Mouse (Mus musculus) cortical plate, adult 2 months (tissue): Measurements from ENCODE around the gene Dok5. TPM values are rescaled to one million over a fixed set of nuclear protein-coding genes. Genes with fewer than 3 reads are reported as not detected.

Source experiments
- H3K27ac ChIP-seq: fragments of 200-500 bp; 2 replicates; pipeline ENCODE4 v1.5.1; 2012; ENCODE audit warnings: low read length, control low read depth, inconsistent platforms; ENCODE audit not compliant: insufficient read depth
- H3K4me1 ChIP-seq: fragments of 200-500 bp; 2 replicates; pipeline ENCODE4 v1.6.1; 2011; ENCODE audit warnings: low read length; ENCODE audit not compliant: control insufficient read depth, insufficient read depth
- H3K4me3 ChIP-seq: fragments of 200-500 bp; 2 replicates; pipeline ENCODE4 v1.5.1; 2011; ENCODE audit warnings: mild to moderate bottlenecking, low read length, control low read depth; ENCODE audit not compliant: insufficient read depth
- CTCF ChIP-seq: fragments of 200-500 bp; IDR thresholded peaks from 2 replicates; pipeline ENCODE4 v1.5.1; 2011; ENCODE audit warnings: mild to moderate bottlenecking, control low read depth, low read length; ENCODE audit not compliant: insufficient read depth; ENCODE audit errors: extremely low read depth
- POLR2A ChIP-seq: fragments of 200-500 bp; IDR thresholded peaks from 2 replicates; pipeline ENCODE4 v1.6.1; 2011; ENCODE audit warnings: mild to moderate bottlenecking, low read length, control low read depth; ENCODE audit not compliant: insufficient read depth; ENCODE audit errors: extremely low read depth
- polyA plus RNA-seq: library from polyadenylated mRNA; depleted of rRNA; stranded (reverse); fragments of >200 nt; gene quantifications from 2 replicates; pipeline ENCODE4 v1.2.3, GENCODE M21; 2012

Dok5 gene
- polyA plus RNA-seq, 1 experiment, result 32.9 TPM

DNA sequence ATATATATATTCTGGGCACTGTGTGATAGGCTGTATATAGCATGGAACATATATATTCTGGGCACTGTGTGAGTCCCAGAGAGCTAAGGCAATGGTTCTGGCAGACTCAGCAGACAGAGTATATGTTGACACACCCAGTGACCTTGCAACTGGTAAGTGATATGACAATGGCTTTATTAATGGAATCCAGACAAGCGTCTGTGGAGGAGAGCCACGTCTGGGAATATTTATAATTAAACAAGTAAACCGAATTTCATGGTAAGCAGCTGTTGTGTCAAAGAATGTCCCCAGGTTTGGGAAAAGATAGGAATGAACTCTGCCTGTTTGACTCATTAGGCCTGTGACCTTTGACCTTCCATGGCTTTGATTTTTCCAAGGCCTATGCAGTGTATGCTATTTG, 2.8 kb downstream of the Dok5 start:
- Histone ChIP-seq H3K4me3 (no peak overlapping the region; the same call in 1 of the 2 replicates), H3K4me1 (peaks cover 14% of the 10 kb centered on the region), H3K27ac (no peak overlapping the region)
- TF ChIP-seq CTCF (no peak), POLR2A (no peak)

DNA sequence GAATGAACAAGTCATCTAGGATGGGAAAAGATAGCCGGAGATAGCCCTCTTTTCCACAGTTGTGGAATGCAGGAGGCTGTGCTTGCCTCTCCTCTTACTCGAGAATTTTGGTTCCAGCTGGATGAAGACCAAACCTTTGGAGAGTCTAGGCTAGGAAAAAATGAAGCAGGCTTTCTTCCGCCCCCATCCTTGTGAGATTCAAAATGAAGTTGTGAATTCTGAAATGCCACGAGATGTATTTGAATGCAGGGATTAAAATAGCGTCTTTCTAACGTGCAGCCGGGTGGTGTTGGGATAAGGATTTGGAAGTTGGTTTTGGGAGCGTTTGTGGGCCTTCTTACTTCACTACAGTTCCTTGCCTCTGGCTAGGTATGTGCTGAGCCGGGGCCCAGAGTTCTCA, 6.8 kb downstream of the Dok5 start:
- Histone ChIP-seq H3K4me3 (no peak overlapping the region), H3K4me1 (peaks cover 8% of the 10 kb centered on the region), H3K27ac (no peak overlapping the region)
- no peak for TF ChIP-seq CTCF
- TF ChIP-seq POLR2A, result no peak

DNA sequence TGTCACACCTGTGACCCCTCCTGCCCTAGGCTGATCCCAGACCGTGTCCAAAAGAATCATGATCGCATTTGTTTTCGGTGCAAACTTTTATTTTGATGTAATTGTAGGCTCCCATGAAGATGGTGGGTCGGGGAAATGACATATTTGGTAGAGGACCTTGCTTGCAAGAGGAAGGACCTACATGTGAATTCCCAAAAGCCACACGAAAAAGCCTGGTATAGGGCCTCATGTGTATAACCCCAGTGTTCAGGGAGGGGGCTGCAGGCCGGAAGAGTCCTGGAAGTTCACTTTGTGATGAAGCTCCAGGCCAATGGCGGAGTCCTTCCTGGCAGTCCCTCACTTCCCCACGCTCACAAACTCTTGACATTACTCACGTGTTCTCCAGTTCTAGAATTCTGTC, 7.3 kb downstream of the Dok5 start:
- TF ChIP-seq POLR2A (no peak), CTCF (no peak)
- Histone ChIP-seq H3K4me1 (peaks cover 8% of the 10 kb centered on the region), H3K27ac (no peak overlapping the region), H3K4me3 (no peak overlapping the region)

DNA sequence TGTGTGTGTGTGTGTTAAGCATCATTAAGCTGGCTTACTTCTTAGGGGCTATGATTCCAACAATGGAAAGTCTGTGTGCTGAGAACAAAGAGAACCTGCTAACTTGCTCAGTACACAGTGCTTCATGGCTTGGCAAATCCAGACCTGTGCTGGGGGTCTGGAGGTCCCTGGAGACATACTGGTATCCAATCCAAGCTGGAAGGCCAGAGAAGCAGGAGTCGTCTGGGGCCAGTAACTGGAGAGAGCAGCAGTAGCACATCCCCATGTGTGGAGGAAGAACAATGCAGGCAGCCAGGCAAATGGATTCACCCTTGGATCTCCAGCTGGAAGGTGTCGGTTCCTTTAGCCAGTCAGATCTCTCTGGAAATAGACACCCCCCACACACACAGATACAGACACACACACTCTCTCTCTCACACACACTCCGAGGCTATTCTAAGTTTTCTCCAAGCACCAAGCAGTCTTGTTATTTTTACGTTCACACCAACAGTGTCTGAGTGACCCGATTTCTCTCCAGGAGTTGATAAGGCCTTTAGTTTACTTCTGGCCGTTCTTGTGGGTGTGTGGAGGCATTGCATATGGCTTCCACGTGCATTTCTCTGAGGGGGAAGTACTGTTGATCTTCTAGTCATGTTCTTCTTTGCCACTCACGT, 8.2 kb downstream of the Dok5 start:
- peaks cover 8% of the 10 kb centered on the region for H3K4me1 ChIP-seq
- H3K27ac ChIP-seq, result no peak overlapping the region
- no peak for TF ChIP-seq POLR2A
- TF ChIP-seq CTCF, result no peak
- no peak overlapping the region for H3K4me3 ChIP-seq

DNA sequence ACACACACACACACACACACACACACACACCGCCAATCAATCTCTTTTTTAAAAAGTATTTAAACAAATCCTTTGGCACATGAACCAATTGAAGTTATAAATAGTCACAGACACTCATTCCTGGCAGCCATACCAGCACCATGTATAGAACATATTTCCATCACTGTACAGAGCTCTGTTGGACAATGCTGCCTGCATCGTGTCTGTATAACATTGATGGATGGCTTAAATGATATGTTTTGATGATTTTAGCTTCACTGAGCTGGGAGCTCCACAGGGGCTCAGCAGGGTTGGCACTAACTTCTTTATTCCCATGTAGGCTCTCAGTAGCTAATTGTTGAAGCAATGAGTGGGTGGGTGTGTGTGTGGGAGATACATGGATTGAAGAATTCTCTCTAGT, 11.9 kb downstream of the Dok5 start:
- Histone ChIP-seq H3K4me1 (peaks cover 7% of the 10 kb centered on the region), H3K4me3 (no peak overlapping the region), H3K27ac (no peak overlapping the region)
- no peak for TF ChIP-seq POLR2A
- no peak for TF ChIP-seq CTCF

DNA sequence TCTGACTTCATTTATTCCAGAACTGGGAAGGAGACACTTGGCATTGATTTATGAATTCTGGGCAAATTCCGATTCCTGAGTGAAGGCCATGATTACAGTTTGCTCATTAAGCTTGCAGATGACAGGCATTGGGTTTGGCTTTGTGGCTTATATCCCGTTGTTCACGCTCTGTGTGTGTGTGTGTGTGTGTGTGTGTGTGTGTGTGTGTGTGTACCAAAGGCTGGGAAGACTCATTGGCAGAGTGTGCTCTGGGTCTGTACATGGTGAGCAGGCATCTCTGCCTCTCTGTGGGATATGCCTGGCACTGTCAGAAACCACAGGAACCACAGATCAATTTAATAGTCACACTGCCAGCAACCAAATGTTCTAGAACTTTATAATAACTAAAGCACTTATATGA, 17.3 kb downstream of the Dok5 start:
- H3K27ac ChIP-seq, result no peak overlapping the region
- H3K4me3 ChIP-seq, result no peak overlapping the region
- H3K4me1 ChIP-seq, result peaks cover 3% of the 10 kb centered on the region
- TF ChIP-seq CTCF (no peak), POLR2A (no peak)

DNA sequence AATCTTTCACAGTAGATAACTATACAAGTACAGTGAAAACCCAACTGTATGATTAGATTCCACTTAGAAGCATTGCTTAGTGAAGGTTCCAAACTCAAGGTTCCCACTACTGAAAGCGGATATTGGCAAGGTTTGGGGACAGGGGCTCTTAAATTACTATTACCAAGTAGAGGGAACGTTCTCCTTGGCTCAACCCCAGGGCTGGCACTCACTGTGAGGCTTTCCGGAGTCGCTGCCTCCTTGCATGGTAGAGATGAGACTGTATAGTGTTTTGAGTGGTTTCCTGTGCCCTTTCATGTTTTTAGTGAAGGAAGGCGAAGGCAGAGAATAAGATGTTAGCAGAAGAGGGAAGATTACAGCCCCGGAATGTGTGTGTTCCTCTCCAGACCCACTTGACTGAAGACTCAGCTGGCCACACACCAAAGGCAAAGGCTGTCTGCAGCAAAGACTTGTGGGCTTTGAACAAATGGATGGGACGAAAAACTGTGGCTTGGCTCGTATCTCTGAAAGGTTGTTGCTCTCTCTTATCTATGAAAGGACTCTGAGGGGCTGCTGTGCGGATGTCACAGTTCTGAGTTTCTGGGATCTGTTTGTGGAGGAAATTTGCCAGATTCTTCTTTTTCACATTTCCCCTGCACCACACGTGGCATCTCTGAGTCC, 20.7 kb downstream of the Dok5 start:
- TF ChIP-seq POLR2A (no peak), CTCF (no peak)
- no peak overlapping the region for H3K4me3 ChIP-seq

DNA sequence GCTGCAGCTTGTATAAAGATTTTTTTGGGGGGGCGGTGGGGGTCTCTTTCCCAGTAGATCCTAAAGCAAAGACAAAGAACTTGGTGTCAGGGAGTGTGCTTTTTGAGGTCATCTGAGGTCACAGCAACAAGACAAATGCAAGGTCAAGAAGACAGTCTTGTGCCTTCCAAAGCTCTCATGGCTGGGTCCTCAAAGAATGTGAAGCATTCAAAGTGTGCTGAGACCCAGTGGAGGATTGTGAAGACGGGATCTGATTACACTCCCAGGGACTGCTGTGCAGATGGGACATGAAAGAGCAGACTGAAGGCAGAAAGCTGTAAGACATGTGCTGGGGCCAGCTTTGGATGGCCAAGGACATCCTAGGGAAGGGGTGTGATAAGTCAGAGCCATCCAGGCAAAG, 24.2 kb downstream of the Dok5 start:
- TF ChIP-seq POLR2A (no peak), CTCF (no peak)
- peaks cover 6% of the 10 kb centered on the region; the same call in 1 of the 2 replicates for H3K4me1 ChIP-seq
- no peak overlapping the region for H3K27ac ChIP-seq
- no peak overlapping the region for H3K4me3 ChIP-seq

More for the DNA sequence above, 20.7 kb downstream of the Dok5 start:
- no peak overlapping the region for H3K27ac ChIP-seq
- peaks cover 7% of the 10 kb centered on the region; the same call in 1 of the 2 replicates for H3K4me1 ChIP-seq

DNA sequence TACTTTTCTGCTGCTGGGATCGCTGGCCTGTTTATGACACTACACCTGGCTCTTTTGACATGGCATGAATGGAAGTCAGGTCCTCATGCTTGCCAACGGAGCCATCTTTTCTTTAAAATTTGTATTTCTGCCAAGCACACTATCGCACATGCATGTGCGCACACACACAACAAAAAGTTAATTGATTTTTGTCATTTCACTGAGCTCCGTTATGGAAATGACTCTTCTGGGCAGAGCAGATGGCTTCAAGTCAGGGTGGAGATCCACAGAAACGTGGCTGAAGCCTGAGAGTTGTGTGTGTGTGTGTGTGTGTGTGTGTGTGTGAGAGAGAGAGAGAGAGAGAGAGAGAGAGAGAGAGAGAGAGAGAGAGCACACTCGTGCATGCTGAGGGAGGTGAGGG, 25.1 kb downstream of the Dok5 start:
- TF ChIP-seq CTCF (no peak), POLR2A (no peak)
- Histone ChIP-seq H3K27ac (no peak overlapping the region), H3K4me1 (peaks cover 5% of the 10 kb centered on the region; the same call in 1 of the 2 replicates), H3K4me3 (no peak overlapping the region)

DNA sequence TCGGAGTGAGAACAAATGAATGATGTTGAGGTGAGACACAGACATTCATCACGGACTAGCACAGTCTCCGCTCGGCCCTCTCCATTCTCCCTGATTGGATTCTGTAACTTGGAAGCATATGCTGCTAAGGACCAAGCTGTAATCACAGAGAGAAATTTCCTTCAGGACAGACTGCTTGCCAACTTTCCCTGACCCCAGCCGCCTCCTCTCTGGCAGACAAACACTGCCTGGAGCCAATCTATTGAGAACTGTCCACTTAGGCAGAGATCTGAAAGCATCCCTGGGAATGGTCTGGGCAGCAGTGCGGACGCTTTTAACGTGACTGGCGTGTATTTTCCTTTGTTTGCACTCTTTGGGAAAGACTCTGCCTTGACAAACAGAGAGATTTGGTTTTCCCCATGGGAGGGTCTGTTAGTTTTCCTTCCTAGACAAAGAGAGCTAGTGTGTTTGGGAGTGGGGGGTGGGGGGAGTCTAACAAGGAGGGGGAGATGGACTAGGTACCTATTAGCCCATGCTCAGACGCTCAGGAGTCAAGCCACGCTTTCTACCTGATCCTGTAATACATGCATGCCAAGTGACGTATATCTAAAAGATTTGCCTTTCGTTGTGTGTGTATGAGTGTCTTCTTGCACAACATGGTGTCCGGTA, 25.7 kb downstream of the Dok5 start:
- Histone ChIP-seq H3K27ac (no peak overlapping the region), H3K4me3 (no peak overlapping the region), H3K4me1 (peaks cover 9% of the 10 kb centered on the region)
- no peak for TF ChIP-seq POLR2A
